Mouse (Mus musculus) c-Kit-positive CD71-negative TER-119-negative erythroid progenitor cells, embryonic 14.5 days (primary cell): ENCODE measurements around the gene Nt5c3.
"Not testable (repeated sequence)": the region's sequence is repeated elsewhere in the genome, so short reads cannot be mapped to it uniquely, and the experiment has no call there.

Experiments used
- DNase-seq: peaks from one replicate; pipeline ENCODE4 v3.0.0-alpha.2; 2013; ENCODE audit warnings: low read depth

Gene Nt5c3

DNA sequence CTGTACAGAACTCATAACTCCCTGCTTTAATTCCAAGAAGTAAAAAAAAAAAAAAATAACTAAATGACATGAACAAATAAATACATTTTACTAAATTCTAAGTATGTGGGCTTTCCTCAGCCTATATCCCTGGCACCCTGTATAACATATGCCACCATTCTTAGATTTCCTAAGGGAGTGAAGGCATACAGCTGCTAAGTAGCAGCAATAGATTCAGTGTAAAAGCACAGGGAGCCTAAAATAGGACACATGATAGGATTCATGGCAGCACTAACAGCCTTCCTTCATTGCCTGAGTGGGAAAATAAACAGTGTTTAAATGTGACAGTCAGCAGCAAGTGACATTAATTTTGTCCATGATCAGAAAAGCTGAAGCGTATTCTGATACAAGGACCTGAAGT is 19.4 kb downstream of the Nt5c3 start:
- no peak for DNase-seq

DNA sequence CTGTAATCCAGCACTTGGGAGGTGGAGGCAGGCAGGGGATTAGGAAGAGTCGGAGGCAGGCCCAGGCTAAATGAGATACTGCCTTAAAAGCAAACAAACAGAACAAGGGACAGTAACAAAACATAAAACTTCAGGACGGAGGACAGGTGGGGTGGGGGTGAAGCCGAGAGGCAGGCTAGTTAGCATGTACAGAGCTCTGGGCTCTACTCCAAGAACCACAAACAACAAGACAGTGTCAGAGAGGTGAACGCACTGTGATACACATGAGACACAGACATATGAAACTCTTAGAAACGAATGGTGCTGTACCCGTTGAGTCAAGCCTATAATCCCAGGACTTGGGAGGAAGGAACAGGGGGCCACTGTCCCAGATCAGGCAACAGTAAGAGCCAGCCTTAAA is 19.9 kb downstream of the Nt5c3 start:
- no peak for DNase-seq

DNA sequence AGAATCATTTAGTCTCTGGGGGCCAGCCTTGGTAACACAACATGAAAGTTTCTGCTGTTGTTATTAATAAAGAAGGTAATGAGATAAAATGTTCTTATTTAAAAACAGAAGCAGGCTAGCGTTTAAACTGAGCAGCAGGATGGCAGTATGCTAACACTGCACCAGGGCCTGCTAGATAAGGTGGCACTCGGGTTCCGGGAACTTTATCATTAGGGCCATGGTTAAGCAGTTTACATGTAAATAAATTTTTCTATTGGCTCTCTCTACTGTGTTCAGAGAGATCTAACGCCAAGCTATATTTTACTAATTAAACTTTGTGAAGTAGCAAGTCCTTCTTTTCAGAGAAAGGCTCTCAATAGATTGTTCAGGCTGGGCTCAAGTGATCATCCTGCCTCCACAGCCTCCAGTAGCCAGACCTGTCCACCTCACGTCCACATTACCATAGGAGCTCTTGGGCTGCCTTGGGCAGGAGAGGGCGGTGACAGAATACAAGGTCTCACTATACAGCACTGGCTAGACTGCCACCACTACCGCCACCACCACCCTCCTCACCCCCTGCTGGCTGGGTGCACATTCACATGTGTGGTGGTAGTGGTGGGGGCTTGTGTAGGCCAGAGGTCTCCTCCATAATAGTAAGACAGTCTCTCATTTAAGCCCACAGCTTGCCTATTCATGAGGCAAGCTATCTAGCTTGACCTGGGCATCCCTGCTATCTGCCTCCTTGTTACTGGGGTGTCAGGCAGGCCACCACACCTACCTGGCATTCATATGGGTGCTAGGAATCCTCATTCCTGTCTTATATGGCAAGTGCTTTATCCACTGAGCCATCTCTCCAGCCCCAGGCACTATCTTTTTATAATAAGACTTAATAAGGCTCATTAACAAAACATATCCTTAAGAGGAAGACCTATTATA is 20.9 kb downstream of the Nt5c3 start:
- DNase-seq, result no peak

DNA sequence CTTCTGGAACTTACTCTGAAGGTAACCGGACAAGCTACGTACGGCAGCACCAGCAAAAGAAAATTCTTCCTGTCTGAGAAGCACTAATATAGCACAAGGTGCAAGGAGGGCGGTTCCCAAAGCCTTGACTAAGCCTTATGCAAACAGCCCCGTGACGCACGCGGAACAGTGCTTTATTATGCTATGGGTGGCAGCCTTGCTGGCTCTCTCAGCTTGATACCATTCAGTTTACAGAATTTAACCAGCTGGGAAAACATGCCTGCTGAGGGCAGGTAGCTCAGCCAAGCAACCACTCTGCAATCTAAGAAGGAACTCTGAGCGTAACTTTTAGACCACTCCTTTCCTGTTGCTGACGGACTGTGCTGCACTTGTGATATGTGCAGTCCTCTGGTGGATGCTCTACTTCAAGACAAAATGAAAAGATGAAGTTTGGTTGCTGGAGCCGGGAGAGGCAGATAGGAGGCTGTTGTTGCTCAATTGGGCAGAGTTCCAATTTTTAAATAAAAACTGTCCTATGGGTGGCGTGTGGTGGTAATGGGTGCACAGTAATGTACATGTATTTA is 21.8 kb downstream of the Nt5c3 start:
- DNase-seq, result no peak

DNA sequence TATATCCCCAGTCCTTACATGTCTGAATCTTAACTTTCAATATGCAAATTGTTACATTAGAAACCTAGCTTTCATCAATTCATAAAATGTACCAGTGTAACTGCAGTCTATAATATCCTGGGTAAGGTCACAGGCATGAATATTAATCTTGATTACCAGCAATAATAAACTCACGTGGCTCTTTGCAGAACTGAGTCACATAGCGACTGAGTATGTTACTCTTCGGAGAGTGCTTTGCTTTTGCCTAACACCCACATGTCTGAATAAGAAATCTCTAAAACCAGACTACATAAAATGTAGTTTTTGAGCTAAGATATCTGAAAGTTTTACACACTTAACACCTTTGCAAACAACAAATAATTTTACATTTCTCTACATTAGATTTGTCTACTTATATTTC is 22.4 kb downstream of the Nt5c3 start:
- DNase-seq, result no peak

DNA sequence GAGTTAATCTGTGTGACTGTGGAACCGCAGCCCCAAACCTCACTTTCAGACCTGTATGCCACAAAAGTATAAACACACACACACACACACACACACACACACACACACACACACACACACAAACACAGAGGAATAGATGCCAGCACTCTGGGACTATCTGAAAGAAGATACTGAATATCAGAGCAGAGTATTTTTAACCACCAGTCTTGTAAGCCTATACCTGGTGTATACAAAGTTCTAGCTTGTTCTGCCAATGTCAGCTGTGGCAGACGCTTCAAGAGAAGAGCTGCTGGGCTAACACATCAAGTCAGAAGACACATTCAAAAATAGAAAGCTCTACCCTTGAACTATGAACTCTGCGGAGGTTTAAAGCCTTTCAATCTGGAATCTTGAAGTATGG is 24.1 kb downstream of the Nt5c3 start:
- DNase-seq, result no peak

DNA sequence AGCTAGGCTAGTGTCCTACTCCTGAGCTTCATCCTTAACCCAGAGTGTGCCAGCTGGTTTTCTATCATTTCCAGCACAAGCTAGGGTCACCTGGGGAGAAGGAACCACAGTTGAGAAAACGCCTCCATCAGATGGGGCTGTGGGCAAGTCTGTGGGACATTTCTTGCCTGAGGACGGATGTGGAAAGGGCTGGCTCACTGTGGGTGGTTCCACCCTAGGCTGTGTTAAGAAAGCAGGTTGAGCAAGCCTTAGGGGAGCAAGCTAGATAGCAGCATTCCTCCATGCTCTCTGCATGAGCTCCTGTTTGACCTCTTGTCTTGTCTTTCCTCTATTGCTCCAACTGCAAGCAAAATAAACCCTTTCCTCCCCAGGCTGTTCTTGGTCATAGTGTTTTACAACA is 33.0 kb downstream of the Nt5c3 start:
- no peak for DNase-seq

DNA sequence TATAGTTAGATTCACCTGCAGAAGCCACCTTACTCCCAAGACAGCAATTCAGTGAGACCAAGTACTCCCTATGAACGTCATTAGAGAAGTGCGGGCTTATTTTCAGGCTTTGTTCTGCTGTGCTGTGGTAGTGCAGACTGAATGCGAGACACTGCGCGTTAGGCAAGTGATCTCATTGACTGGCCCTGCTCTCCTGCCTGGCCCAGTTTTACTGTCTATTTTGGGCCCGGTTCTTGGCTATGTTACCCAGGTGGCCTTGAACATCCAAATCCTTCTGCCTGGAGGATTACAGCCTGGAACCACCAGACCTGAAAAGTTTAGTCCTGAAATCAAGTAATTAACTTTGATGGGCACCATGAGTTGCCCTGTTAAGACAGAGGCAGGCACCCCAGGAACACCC is 35.2 kb downstream of the Nt5c3 start:
- DNase-seq, result no peak

DNA sequence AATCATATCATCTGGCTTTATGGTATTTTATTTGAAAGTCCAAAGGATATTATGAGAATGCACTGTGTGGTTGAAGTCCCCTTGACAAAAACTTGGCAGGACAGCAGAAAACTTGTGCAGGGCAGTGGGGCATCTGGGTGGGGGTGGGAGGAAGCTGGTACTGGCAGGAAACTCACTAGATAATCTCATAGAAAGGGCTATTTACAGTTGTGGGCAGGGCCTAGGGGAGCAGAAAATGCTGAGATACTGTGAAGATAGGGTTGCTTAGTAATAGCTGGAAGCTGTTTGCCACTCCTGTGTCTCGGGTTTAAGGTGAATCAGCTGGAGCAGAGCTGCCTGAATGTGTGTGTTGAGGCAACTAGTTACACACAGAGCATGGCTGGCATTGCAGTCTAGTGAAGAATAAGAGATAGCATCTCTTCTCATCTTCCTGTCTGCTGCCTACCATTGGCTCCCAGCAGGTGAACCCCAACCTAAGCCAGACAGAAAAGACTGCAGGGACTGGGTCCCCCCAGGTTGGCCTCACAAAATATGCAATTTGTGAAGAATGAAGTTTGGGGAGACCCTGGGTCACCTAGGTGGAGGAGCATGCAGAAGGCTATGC is 44.3 kb downstream of the Nt5c3 start:
- no peak for DNase-seq

DNA sequence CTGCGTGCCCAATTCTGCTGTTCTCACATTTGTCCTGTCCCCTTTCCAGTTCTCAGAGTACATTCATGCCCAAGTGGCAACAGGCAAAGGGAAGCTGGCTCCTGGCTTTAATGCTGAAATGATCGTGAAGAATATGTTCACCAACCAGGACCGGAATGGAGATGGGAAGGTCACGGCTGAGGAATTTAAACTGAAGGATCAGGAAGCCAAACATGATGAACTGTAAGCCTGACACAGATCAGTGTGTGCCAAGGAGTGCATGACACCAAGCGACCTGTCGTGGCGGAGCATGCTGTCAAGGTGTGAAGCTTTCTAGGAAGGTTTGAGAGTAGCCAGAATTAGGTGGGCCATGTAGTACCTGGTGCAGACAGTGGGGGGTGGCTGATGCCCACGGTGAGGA is 45.7 kb downstream of the Nt5c3 start:
- DNase-seq, result no peak

DNA sequence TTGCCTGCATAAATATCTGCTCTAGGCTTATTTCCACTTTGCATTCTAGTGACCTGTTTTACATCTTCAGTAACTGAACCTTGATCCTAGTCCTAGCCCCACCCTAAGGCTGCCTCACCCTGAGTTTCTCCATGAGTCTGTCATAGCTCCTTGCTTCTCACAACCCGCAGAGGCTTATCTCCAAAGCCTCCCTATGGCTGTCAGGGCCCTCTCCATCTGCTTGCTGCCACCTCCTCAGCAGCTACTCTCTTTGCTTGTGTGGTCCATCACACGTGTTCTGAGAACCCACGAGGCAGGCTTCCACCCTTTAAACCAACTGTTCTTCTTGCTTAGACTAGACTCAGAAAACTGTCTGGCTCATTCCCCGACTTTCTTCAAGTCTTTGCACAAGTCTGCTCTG is 46.9 kb downstream of the Nt5c3 start:
- DNase-seq, result no peak

DNA sequence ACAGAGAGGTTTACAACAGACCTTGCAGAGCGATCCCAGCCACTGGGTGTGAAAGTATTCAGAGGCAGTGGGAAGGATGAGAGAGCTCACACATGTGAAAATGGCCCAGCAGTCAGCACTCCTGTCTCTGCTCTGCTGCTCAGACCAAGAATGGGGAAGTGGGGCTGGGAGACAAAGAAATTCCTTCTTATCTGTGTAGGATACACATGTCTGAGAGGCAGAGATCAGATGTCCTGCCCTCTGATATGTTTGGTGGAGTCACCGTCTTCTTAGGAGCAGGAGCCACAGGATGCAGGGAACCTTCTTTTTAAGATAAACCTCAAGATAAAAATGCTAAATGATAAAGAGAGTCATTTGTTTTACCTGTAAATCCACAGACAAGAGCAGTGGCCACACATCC is 53.7 kb downstream of the Nt5c3 start:
- no peak for DNase-seq

DNA sequence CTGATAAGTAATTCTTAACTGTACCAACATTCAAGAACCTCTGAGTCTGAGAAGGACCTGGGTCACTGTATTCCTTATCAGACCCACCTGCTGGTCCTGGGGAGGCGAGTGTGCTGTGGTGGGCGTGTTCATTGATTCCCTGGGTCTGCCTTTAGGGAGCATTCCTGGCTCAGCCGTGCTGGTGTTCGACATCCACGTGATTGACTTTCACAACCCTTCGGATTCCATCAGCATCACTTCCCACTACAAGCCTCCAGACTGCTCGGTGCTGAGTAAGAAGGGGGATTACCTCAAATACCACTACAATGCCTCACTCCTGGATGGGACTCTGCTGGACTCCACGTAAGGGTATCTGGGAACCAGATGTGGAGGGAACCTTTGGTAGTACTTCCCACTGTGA is 55.2 kb downstream of the Nt5c3 start:
- DNase-seq, result no peak

DNA sequence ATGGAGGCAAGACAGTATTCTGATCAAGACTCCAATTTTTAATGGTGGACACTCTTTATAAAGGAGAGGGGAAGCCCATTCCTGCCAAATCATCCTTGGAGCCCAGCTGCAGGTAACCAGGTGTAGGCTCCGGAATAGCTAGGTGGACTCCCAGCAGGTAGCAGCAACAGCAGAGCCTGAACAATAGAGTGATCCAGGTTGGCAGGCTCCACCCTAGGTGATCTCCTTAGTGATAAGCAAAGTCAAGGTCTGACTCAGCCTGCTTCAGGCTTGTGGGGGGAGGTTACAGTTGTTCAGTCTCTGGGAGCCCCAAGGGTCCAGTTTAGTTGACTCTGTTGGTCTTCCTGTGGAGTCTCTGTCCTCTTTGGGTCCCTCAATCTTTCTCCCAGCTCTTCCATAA is 56.8 kb downstream of the Nt5c3 start:
- not testable (repeated sequence) for DNase-seq

DNA sequence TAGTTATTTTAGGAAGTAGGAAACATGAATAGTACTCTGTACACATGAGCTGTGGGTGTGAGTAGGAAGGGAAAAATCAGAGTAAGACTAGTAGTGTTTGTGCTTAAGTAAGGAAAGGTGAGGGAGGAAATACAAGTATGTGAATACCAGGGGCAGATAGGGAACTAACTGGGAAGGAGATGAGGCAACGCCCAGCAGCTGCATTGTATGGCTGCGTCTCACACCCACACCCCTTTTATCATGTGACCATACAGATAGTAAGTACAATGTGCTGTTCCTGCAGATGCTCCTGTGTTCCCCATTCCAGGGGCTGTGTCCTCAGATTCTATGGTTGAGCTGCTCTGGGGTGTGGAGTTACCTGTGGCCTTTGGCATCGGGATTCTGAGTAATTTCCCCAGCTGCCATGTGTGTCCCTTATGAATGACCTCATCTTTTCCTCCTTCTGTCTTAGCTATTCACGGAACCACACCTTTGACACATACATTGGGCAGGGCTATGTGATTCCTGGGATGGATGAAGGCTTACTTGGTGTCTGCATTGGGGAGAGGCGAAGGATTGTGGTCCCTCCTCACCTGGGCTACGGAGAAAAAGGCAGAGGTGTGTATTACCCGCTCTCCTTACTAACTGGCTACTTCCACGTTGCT is 63.4 kb downstream of the Nt5c3 start:
- no peak for DNase-seq

DNA sequence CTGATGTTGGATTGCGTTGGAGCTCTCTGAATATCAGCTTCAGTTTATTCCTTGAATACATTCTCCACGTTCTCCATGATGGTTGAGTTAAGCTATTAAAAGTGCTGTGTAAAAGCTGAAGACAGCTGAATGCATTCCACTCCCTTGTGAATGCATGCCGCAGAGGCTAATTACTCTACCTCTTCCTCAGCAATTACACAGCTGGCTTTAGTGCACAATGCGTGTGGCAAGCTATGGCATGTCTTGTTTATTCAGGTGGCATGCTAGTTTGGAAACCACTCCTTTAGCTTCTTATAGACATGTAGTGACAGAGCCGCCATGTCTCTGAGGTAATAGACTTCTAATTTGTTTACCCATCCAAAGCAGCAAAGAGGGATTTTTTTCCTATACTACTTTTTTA is 67.0 kb downstream of the Nt5c3 start:
- DNase-seq, result no peak

DNA sequence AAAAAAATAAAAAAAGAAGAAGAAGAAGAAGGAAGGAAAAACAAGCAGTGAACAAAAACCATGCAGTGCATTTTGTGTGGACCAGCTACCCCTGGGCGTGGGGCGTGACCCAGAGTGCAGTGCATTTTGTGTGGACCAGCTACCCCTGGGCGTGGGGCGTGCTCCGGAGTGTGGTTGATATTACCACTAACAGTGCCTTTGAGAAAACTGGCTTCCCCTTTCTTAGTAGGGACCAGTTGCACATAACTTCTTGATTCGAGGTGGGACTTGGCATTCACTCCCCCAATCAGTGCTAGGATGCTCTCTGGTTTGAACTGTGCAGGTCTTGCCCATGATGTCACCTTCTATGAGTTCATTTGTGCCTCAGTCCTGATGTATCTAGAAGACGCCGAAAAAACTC is 68.9 kb downstream of the Nt5c3 start:
- DNase-seq, result no peak

DNA sequence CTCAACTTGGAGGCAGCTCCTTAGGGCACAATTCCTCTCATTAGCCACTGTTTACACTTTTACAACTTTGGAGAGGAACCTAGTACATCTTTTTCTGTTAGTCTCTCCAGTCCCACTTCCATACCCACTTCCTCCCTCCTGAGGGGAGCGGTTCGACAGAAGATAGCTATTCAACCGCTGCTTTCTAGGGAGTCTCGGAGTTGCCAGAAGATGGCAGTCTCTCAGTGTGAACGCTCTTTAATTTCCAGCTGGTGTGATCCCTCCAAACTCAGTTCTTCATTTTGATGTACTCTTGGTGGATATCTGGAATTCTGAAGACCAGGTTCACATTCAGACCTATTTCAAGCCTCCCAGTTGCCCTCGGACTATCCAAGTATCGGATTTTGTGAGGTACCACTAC is 73.4 kb downstream of the Nt5c3 start:
- no peak for DNase-seq

DNA sequence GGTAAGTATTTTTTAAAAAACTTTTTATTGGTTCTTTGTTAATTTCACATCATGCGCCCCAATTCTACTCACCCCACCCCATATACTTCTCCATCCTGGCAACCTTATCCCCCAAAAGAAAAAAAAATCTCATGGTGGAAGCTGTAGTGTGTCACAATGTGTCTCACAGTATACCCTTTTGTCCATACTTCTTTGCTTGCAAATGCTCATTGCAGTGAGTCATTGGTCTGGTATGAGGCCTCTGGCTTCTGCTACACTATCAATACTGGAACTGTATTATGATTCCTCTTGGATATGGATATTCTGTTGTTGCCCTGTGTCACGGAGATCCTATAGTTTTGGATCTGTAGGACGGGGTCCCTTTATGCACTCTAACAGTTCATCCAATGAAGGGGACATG is 74.8 kb downstream of the Nt5c3 start:
- no peak for DNase-seq

DNA sequence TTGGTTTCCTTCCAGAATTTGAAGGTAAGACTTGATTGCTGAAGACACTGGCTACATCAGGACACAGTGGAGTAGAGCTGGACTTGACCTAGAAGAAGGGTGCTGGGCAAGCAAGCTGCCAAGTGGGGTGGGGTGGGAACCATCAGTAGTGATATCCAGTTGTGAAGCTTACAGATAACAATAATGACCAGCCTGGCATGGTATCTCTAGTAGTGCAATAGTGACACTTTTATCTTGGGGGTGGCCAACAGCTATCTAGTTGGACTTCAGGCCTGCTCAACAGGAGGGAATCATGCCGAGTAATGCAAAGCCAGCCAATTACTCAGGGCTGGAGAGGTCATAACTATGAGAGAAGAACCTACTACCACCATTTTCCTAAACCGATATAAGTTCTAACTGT is 79.4 kb downstream of the Nt5c3 start:
- no peak for DNase-seq

DNA sequence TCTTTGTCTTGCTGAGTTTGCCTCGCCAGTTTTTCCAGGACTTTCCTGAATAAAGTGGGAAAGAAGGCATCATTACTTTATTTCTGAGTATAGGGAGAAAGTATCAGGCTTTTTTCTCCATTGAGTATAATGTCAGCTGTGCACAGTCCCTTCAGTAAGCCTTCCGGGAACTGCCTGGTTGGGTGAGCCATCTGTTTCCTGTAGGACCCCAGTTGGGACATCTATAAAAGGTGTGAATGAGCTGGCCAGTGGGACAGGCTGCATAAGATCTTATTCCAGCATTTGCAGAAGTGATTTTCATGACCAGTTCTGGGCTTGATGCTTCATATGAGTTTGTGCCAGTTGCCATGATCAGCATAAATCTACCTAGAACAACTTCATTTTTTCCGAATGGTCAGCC is 80.5 kb downstream of the Nt5c3 start:
- DNase-seq, result no peak

DNA sequence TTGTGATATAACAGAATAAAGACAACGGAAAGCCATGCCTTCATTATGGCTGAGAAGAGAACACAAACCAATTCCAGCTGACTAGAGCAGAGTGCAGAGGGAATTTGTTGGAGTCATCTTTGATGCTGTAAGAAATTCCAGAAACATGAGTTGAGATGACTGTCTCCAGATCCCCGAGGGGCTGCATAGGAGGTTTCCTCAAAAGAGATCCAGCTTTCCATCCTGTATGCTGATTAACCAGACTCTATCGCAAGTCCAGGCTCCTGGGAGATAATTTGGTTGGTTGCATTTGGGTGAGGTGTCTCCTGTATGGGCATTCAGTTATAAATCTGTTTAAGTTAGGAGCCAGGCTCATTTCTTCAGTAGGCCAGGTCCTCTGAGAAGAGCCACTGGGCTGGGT is 86.1 kb downstream of the Nt5c3 start:
- DNase-seq, result no peak

DNA sequence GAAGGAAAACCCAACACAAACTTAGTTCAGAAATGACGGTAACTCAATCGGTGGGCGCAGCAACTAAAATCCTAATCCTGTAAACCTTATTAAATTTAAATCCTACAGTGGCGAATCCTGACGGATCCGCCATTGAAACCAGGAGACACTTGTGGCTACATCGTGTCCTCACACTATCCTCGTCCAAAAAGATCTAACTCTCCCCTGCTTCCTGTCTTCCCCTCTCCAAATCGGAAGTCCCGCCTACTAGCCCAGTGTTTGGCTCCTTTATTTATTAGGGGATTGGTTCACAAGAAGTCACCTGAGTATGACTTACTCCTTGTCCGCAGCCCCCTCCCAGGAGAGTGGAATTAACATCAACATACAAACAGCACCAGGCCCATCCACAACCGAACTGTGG is 86.6 kb downstream of the Nt5c3 start:
- DNase-seq, result no peak
